ENCODE assay signal across 11 mouse cellular contexts in genomic region chr14:40914701-40915100, GRCm38 (mm10). TPM values are rescaled to one million over a fixed set of nuclear protein-coding genes. Genes with fewer than 3 reads are reported as not detected.
DNase-seq lines count a peak whose midpoint lies in the region; ATAC-seq and TF ChIP-seq lines count a peak whose summit lies in the region.
"Had no signal": no experiment of that assay in that cellular context is flagged by ENCODE, and none has a peak within 500 bp of the region (broad histone marks: within the 10 kb centered on the region; RNA-seq: fewer than 3 reads in every experiment).

No protein-coding gene starts in this region.

- TF ChIP-seq CTCF in midbrain, postnatal 0 days (IDR thresholded peaks at IDR 0.05): no peak

- no peaks in the 10 kb centered on the region for H3K27me3 ChIP-seq in intestine, embryonic 16.5 days (replicated peaks; ENCODE audit: control insufficient read depth, insufficient read depth, low read length)
- no peaks in the 10 kb centered on the region for H3K27me3 ChIP-seq in liver, embryonic 15.5 days
- no peaks in the 10 kb centered on the region for H3K27me3 ChIP-seq in midbrain, postnatal 0 days (ENCODE audit: insufficient read depth, low read length)
- H3K27me3 ChIP-seq in forebrain, embryonic 10.5 days (ENCODE audit: poor library complexity, severe bottlenecking): no peaks in the 10 kb centered on the region
- H3K27me3 ChIP-seq: limb, embryonic 13.5 days had no signal

- H3K9ac ChIP-seq in intestine, embryonic 16.5 days (ENCODE audit: low read depth, low read length): no peak overlapping the region
- no peak overlapping the region for H3K9ac ChIP-seq in liver, embryonic 15.5 days
- no peak overlapping the region for H3K9ac ChIP-seq in midbrain, postnatal 0 days (replicated peaks; ENCODE audit: low read length, poor library complexity, severe bottlenecking)
- H3K9ac ChIP-seq: limb, embryonic 13.5 days had no signal

- peaks cover 24% of the 10 kb centered on the region for H3K4me1 ChIP-seq in intestine, embryonic 16.5 days (ENCODE audit: control insufficient read depth, insufficient read depth, low read length)
- H3K4me1 ChIP-seq in liver, embryonic 15.5 days (replicated peaks): peaks cover 23% of the 10 kb centered on the region
- no peaks in the 10 kb centered on the region for H3K4me1 ChIP-seq in midbrain, postnatal 0 days (ENCODE audit: insufficient read depth, low read length)
- peaks cover 16% of the 10 kb centered on the region for H3K4me1 ChIP-seq in forebrain, embryonic 10.5 days
- H3K4me1 ChIP-seq: limb, embryonic 13.5 days had no signal

- DNase-seq in heart, adult 8-10 months (ENCODE audit: low spot score): peak; percentile 41
- no peak for DNase-seq in heart, adult 9 months (ENCODE audit: low spot score in 2 of 2)
- DNase-seq in adrenal gland, postnatal 36 days: peak; percentile 49 to 69
- no peak for DNase-seq in midbrain, postnatal 0 days (ENCODE audit: low spot score)
- no peak for DNase-seq in thymus, postnatal 36 days
- DNase-seq in forebrain, embryonic 10.5 days (ENCODE audit: extremely low spot score, low spot score): no peak
- DNase-seq: embryo, embryonic 11 days had no signal

- no peaks in the 10 kb centered on the region for H3K9me3 ChIP-seq in intestine, embryonic 16.5 days (ENCODE audit: control insufficient read depth, low read length)
- H3K9me3 ChIP-seq in liver, embryonic 15.5 days (replicated peaks): no peaks in the 10 kb centered on the region
- no peaks in the 10 kb centered on the region for H3K9me3 ChIP-seq in midbrain, postnatal 0 days (ENCODE audit: low read length)
- H3K9me3 ChIP-seq in forebrain, embryonic 10.5 days: no peaks in the 10 kb centered on the region
- H3K9me3 ChIP-seq: limb, embryonic 13.5 days had no signal

- no peak overlapping the region for H3K4me3 ChIP-seq in intestine, embryonic 16.5 days (ENCODE audit: low read length)
- no peak overlapping the region for H3K4me3 ChIP-seq in liver, embryonic 15.5 days (replicated peaks)
- no peak overlapping the region for H3K4me3 ChIP-seq in midbrain, postnatal 0 days (ENCODE audit: low read depth, low read length)
- no peak overlapping the region for H3K4me3 ChIP-seq in forebrain, embryonic 10.5 days
- H3K4me3 ChIP-seq: limb, embryonic 13.5 days; myocyte had no signal

- peak; percentile 45 for ATAC-seq in intestine, embryonic 16.5 days
- peak; percentile 22; the same call in 1 of the 2 replicates for ATAC-seq in liver, embryonic 15.5 days (ENCODE audit: insufficient read depth)
- ATAC-seq in midbrain, postnatal 0 days (ENCODE audit: low FRiP score): no peak

- H3K27ac ChIP-seq in intestine, embryonic 16.5 days (ENCODE audit: low read length): no peak overlapping the region
- H3K27ac ChIP-seq in liver, embryonic 15.5 days (replicated peaks): no peak overlapping the region
- H3K27ac ChIP-seq in midbrain, postnatal 0 days (ENCODE audit: low read depth, low read length): no peak overlapping the region
- H3K27ac ChIP-seq in forebrain, embryonic 10.5 days: no peak overlapping the region
- H3K27ac ChIP-seq: limb, embryonic 13.5 days had no signal

- 40% methylated on average over 3 of the region's 3 CpGs for WGBS in intestine, embryonic 16.5 days
- 75% methylated on average over 3 of the region's 3 CpGs for WGBS in liver, embryonic 15.5 days (ENCODE audit: insufficient replicate concordance)
- 77% methylated on average over 3 of the region's 3 CpGs for WGBS in midbrain, postnatal 0 days
- 91% methylated on average over 3 of the region's 3 CpGs for WGBS in forebrain, embryonic 10.5 days

- H3K4me2 ChIP-seq in intestine, embryonic 16.5 days (ENCODE audit: low read depth, low read length): no peak overlapping the region
- no peak overlapping the region for H3K4me2 ChIP-seq in liver, embryonic 15.5 days
- H3K4me2 ChIP-seq in midbrain, postnatal 0 days (ENCODE audit: low read depth, low read length, poor library complexity, severe bottlenecking): no peak overlapping the region
- H3K4me2 ChIP-seq: limb, embryonic 13.5 days had no signal

- H3K36me3 ChIP-seq in intestine, embryonic 16.5 days (ENCODE audit: control insufficient read depth, insufficient read depth, low read length): peaks cover 15% of the 10 kb centered on the region; the same call in 1 of the 2 replicates
- peaks cover 60% of the 10 kb centered on the region for H3K36me3 ChIP-seq in liver, embryonic 15.5 days (replicated peaks)
- peaks cover 24% of the 10 kb centered on the region for H3K36me3 ChIP-seq in midbrain, postnatal 0 days (ENCODE audit: insufficient read depth, low read length)
- peaks cover 68% of the 10 kb centered on the region for H3K36me3 ChIP-seq in forebrain, embryonic 10.5 days (replicated peaks)

RNA-seq across cellular contexts. Expression of gene Sh2d4b, which starts 21.6 kb away (rescaled TPM):
- under 1 TPM; 0.53 to 0.80 (median 0.66) TPM for total RNA-seq in heart, adult 8-10 months (2022)
- total RNA-seq in adrenal gland, postnatal 36 days (2021): 1 to 10 TPM; 1.2 to 2.6 TPM
- 0.11 and 0.13 TPM in 2 replicates for polyA plus RNA-seq in intestine, embryonic 16.5 days (2015; fragmentation: Nextera tagmentation; extraction: Ambion mirVana)
- 0.03 and 0.10 TPM in 2 replicates for polyA plus RNA-seq in liver, embryonic 15.5 days (2015; fragmentation: Nextera tagmentation; extraction: Ambion mirVana)
- 3.0 and 3.7 TPM in 2 replicates for total RNA-seq in midbrain, postnatal 0 days (2014; rRNA removed)
- polyA plus RNA-seq in midbrain, postnatal 0 days (2015; fragmentation: Nextera tagmentation; extraction: Ambion mirVana): 0.44 and 0.74 TPM in 2 replicates
- 0.32 and 0.55 TPM in 2 replicates for polyA plus RNA-seq in forebrain, embryonic 10.5 days (2016; fragmentation: Nextera tagmentation; extraction: Ambion mirVana)

RNA-seq across cellular contexts. Expression of gene Tspan14, which starts 51.9 kb away (rescaled TPM):
- 10 to 100 TPM in 2 of 4 experiments, 1 to 10 TPM in 2; 9.8 to 18.6 (median 10.8) TPM for total RNA-seq in heart, adult 8-10 months (2022)
- total RNA-seq in adrenal gland, postnatal 36 days (2021): 10 to 100 TPM; 31.5 to 37.3 TPM
- 65.0 and 65.6 TPM in 2 replicates for polyA plus RNA-seq in intestine, embryonic 16.5 days (2015; fragmentation: Nextera tagmentation; extraction: Ambion mirVana)
- 28.8 and 34.6 TPM in 2 replicates for polyA plus RNA-seq in liver, embryonic 15.5 days (2015; fragmentation: Nextera tagmentation; extraction: Ambion mirVana)
- 31.2 and 31.8 TPM in 2 replicates for total RNA-seq in midbrain, postnatal 0 days (2014; rRNA removed)
- 28.3 and 31.3 TPM in 2 replicates for polyA plus RNA-seq in midbrain, postnatal 0 days (2015; fragmentation: Nextera tagmentation; extraction: Ambion mirVana)
- 89.3 and 93.9 TPM in 2 replicates for polyA plus RNA-seq in forebrain, embryonic 10.5 days (2016; fragmentation: Nextera tagmentation; extraction: Ambion mirVana)

Comparison
In these comparisons a context has a peak if more than half of its experiments do, and no peak if none do; other contexts are left out.
1. DNase-seq: peak in heart, adult 8-10 months (single experiment) and adrenal gland, postnatal 36 days (2 of 2); none in heart, adult 9 months (0 of 2), midbrain, postnatal 0 days (single experiment), thymus, postnatal 36 days (0 of 2) and forebrain, embryonic 10.5 days (single experiment).